21 mouse cellular contexts compared by ENCODE assay signal in the genomic region with DNA sequence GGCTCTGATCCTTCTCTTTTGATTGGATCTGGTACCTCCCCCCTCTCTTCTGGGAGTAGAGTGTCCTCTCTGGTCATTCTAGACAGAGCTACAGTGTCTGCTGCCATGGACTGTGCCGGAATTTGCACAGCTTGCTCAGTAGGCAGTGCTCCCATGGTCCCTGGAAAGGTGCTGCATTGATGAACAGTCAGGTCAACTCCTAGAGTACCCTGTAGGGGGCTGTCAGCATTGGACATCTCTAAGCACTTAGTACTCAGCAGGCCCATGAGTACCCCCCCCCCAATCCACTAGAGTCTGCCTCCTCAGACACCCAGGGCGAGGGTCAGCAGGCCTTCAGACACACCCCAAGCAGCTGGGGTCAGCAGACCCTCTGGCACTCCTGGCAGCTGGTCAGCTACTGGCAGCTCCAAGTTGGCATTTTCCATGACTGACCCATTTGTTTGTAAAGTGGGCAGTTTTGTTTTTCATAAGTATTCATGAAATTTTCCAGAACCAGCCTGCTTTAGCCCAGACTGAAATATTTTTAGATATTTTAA. TPM values are rescaled to one million over a fixed set of nuclear protein-coding genes. Genes with fewer than 3 reads are reported as not detected.
A peak's percentile ranks its signal among the peaks of the same experiment; 100 is the strongest.
DNase-seq lines count a peak whose midpoint lies in the region; ATAC-seq and TF ChIP-seq lines count a peak whose summit lies in the region.
"Had no signal": no experiment of that assay in that cellular context is flagged by ENCODE, and none has a peak within 500 bp of the region (broad histone marks: within the 10 kb centered on the region; RNA-seq: fewer than 3 reads in every experiment).

No protein-coding gene starts in this region.

- no peak overlapping the region for H3K4me2 ChIP-seq in forebrain, embryonic 13.5 days
- H3K4me2 ChIP-seq in forebrain, embryonic 15.5 days (replicated peaks) = no peak overlapping the region
- H3K4me2 ChIP-seq: limb, embryonic 13.5 days; liver, embryonic 15.5 days; stomach, embryonic 15.5 days had no signal

- intact Hi-C loops in left cerebral cortex, adult 2 months (cut with DNase I) = no loop called here

- 81% methylated on average over 2 of the region's 2 CpGs for WGBS in forebrain, embryonic 13.5 days
- 72% methylated on average over 2 of the region's 2 CpGs for WGBS in forebrain, embryonic 15.5 days

- peaks cover 19% of the 10 kb centered on the region for H3K27me3 ChIP-seq in forebrain, embryonic 13.5 days
- H3K27me3 ChIP-seq in forebrain, embryonic 15.5 days = no peaks in the 10 kb centered on the region
- H3K27me3 ChIP-seq: stomach, embryonic 15.5 days had no signal

- ATAC-seq in forebrain, embryonic 13.5 days = no peak
- no peak for ATAC-seq in forebrain, embryonic 15.5 days (replicated peaks)
- ATAC-seq: lung, postnatal 0 days had no signal

- peak overlapping the region; percentile 1; the same call in 1 of the 2 replicates for H3K9ac ChIP-seq in forebrain, embryonic 13.5 days
- H3K9ac ChIP-seq in forebrain, embryonic 15.5 days (replicated peaks) = no peak overlapping the region
- H3K9ac ChIP-seq: limb, embryonic 13.5 days; liver, embryonic 15.5 days; stomach, embryonic 15.5 days had no signal

- H3K4me3 ChIP-seq in forebrain, embryonic 13.5 days = no peak overlapping the region
- no peak overlapping the region for H3K4me3 ChIP-seq in forebrain, embryonic 15.5 days
- H3K4me3 ChIP-seq in left cerebral cortex, adult 2 months = no peak overlapping the region
- H3K4me3 ChIP-seq: forebrain, embryonic 10.5 days; limb, embryonic 13.5 days; liver, embryonic 15.5 days; stomach, embryonic 15.5 days had no signal

- no peaks in the 10 kb centered on the region for H3K9me3 ChIP-seq in forebrain, embryonic 13.5 days (replicated peaks)
- H3K9me3 ChIP-seq in forebrain, embryonic 15.5 days = no peaks in the 10 kb centered on the region
- H3K9me3 ChIP-seq: forebrain, embryonic 10.5 days; limb, embryonic 13.5 days; liver, embryonic 15.5 days; stomach, embryonic 15.5 days had no signal

- peaks cover 8% of the 10 kb centered on the region; the same call in 1 of the 2 replicates for H3K4me1 ChIP-seq in forebrain, embryonic 13.5 days
- no peaks in the 10 kb centered on the region for H3K4me1 ChIP-seq in forebrain, embryonic 15.5 days

- TF ChIP-seq CTCF in left cerebral cortex, adult 2 months (IDR thresholded peaks at IDR 0.05) = no peak; the same call in none of the 2 replicates

- no peak for DNase-seq in left cerebral cortex, adult 2 months (ENCODE audit: extremely low spot score in 1 of 2, low spot score in 2 of 2)
- no peak for DNase-seq in left cerebral cortex, adult 11 months (ENCODE audit: low spot score)
- peak; percentile 27 for DNase-seq in Muller cell, postnatal 12 days (ENCODE audit: inconsistent ontology term)
- DNase-seq in cerebellum, adult 9-11 months = peak; percentile 68
- DNase-seq in embryo, embryonic 10.5 days (ENCODE audit: low spot score) = no peak
- DNase-seq: B cell, adult 2 months; embryo, embryonic 11 days; gastrocnemius, postnatal 25 days; kidney, adult 9 months; layer of hippocampus, adult 9-11 months; midbrain, embryonic 14.5 days; retina, postnatal 1 day; thymus, adult 2 months had no signal

- H3K36me3 ChIP-seq in forebrain, embryonic 13.5 days (ENCODE audit: poor library complexity, severe bottlenecking) = peaks cover 38% of the 10 kb centered on the region
- H3K36me3 ChIP-seq in forebrain, embryonic 15.5 days = peaks cover 18% of the 10 kb centered on the region

- H3K27ac ChIP-seq in forebrain, embryonic 13.5 days = no peak overlapping the region
- no peak overlapping the region for H3K27ac ChIP-seq in forebrain, embryonic 15.5 days (replicated peaks)
- peak overlapping the region; percentile 70; the same call in 1 of the 2 replicates for H3K27ac ChIP-seq in left cerebral cortex, adult 2 months
- H3K27ac ChIP-seq: forebrain, embryonic 10.5 days; limb, embryonic 13.5 days; liver, embryonic 15.5 days; stomach, embryonic 15.5 days had no signal

RNA-seq across cellular contexts. Expression of gene Eps8l2, which starts 3.6 kb away (rescaled TPM):
- polyA plus RNA-seq in forebrain, embryonic 13.5 days (2015; fragmentation: Nextera tagmentation; extraction: Ambion mirVana) = 0.43 and 0.64 TPM in 2 replicates
- 0.37 and 0.57 TPM in 2 replicates for polyA plus RNA-seq in forebrain, embryonic 15.5 days (2015; fragmentation: Nextera tagmentation; extraction: Ambion mirVana)
- 1 to 10 TPM; 3.6 to 5.3 TPM for total RNA-seq in left cerebral cortex, adult 2 months (2021)

RNA-seq across cellular contexts. Expression of gene Tmem80, which starts 7.6 kb away (rescaled TPM):
- polyA plus RNA-seq in forebrain, embryonic 13.5 days (2015; fragmentation: Nextera tagmentation; extraction: Ambion mirVana) = 61.3 and 66.0 TPM in 2 replicates
- 64.1 and 64.3 TPM in 2 replicates for polyA plus RNA-seq in forebrain, embryonic 15.5 days (2015; fragmentation: Nextera tagmentation; extraction: Ambion mirVana)
- 10 to 100 TPM; 33.3 to 34.9 TPM for total RNA-seq in left cerebral cortex, adult 2 months (2021)

RNA-seq across cellular contexts. Expression of gene Deaf1, which starts 7.6 kb away (rescaled TPM):
- 88.1 and 105 TPM in 2 replicates for polyA plus RNA-seq in forebrain, embryonic 13.5 days (2015; fragmentation: Nextera tagmentation; extraction: Ambion mirVana)
- polyA plus RNA-seq in forebrain, embryonic 15.5 days (2015; fragmentation: Nextera tagmentation; extraction: Ambion mirVana) = 140 and 142 TPM in 2 replicates
- total RNA-seq in left cerebral cortex, adult 2 months (2021) = 10 to 100 TPM; 63.1 to 63.8 TPM

RNA-seq across cellular contexts. Expression of gene Drd4, which starts 43.3 kb away (rescaled TPM):
- 0.55 and 0.70 TPM in 2 replicates for polyA plus RNA-seq in forebrain, embryonic 13.5 days (2015; fragmentation: Nextera tagmentation; extraction: Ambion mirVana)
- polyA plus RNA-seq in forebrain, embryonic 15.5 days (2015; fragmentation: Nextera tagmentation; extraction: Ambion mirVana) = 0.64 and 0.78 TPM in 2 replicates
- under 1 TPM; 0.27 to 0.44 TPM for total RNA-seq in left cerebral cortex, adult 2 months (2021)
- total RNA-seq: megakaryocyte progenitor cell, adult 5-6 weeks had no signal
- polyA plus RNA-seq: liver, embryonic 15.5 days had no signal

RNA-seq across cellular contexts. Expression of gene Sct, which starts 56.2 kb away (rescaled TPM):
- polyA plus RNA-seq in forebrain, embryonic 13.5 days (2015; fragmentation: Nextera tagmentation; extraction: Ambion mirVana) = 0.60 and 0.62 TPM in 2 replicates
- polyA plus RNA-seq in forebrain, embryonic 15.5 days (2015; fragmentation: Nextera tagmentation; extraction: Ambion mirVana) = 1.4 TPM in 2 replicates
- total RNA-seq in left cerebral cortex, adult 2 months (2021) = not detected
- total RNA-seq: megakaryocyte progenitor cell, adult 5-6 weeks had no signal

Comparison
In these comparisons a context has a peak if more than half of its experiments do, and no peak if none do; other contexts are left out.
1. DNase-seq: peak in Muller cell, postnatal 12 days (single experiment) and cerebellum, adult 9-11 months (single experiment); none in left cerebral cortex, adult 2 months (0 of 2), left cerebral cortex, adult 11 months (single experiment) and embryo, embryonic 10.5 days (single experiment).